Mouse (Mus musculus) forebrain, embryonic 14.5 days (tissue): ENCODE results near the gene Hpse2. TPM values are rescaled to one million over a fixed set of nuclear protein-coding genes. Genes with fewer than 3 reads are reported as not detected.

ENCODE experiments used
- ATAC-seq: fragments of 200-750 bp; cut with Nextera tagmentation; 2 replicates; pipeline ENCODE4 v1.8.0; 2017; ENCODE audit warnings: mild to moderate bottlenecking, moderate library complexity
- DNase-seq: peaks from one replicate; pipeline ENCODE4 v3.0.0-alpha.2; 2015; ENCODE audit warnings: low spot score
- H3K27ac ChIP-seq: fragments of 300-500 bp; sonication (generic); 2 replicates; pipeline ENCODE4 v1.5.1; 2014; ENCODE audit warnings: low read depth, mild to moderate bottlenecking, control low read depth, low read length, moderate library complexity
- H3K27me3 ChIP-seq: fragments of 300-500 bp; sonication (generic); replicated peaks from 2 replicates; pipeline ENCODE4 v1.6.1; 2014; ENCODE audit warnings: low read length, control low read depth, mixed read lengths; ENCODE audit not compliant: control insufficient read depth, insufficient read depth
- H3K36me3 ChIP-seq: fragments of 300-500 bp; sonication (generic); 2 replicates; pipeline ENCODE4 v1.6.1; 2014; ENCODE audit warnings: low read length, control low read depth; ENCODE audit not compliant: control insufficient read depth, insufficient read depth
- H3K4me1 ChIP-seq: fragments of 300-500 bp; sonication (generic); 2 replicates; pipeline ENCODE4 v1.6.1; 2014; ENCODE audit warnings: antibody characterized with exemption, low read length, control low read depth; ENCODE audit not compliant: control insufficient read depth, insufficient read depth
- H3K4me2 ChIP-seq: fragments of 300-500 bp; sonication (generic); 2 replicates; pipeline ENCODE4 v1.6.1; 2014; ENCODE audit warnings: mild to moderate bottlenecking, control low read depth, low read length
- H3K4me3 ChIP-seq: fragments of 300-500 bp; sonication (generic); 2 replicates; pipeline ENCODE4 v1.5.1; 2014; ENCODE audit warnings: low read depth, low read length, control low read depth
- H3K9ac ChIP-seq: fragments of 300-500 bp; sonication (generic); 2 replicates; pipeline ENCODE4 v1.6.1; 2014; ENCODE audit warnings: mild to moderate bottlenecking, low read length, control low read depth, moderate library complexity
- H3K9me3 ChIP-seq: fragments of 300-500 bp; sonication (generic); replicated peaks from 2 replicates; pipeline ENCODE4 v1.6.1; 2016; ENCODE audit warnings: low read length, control low read depth, mixed read lengths; ENCODE audit not compliant: control insufficient read depth
- WGBS: fragments of 180-500 bp; shearing (Covaris S2); extraction: QIAGEN DNeasy Blood & Tissue Kit; methylation state at CpG from one replicate; pipeline ENCODE4 v1.1.7; 2014; 5-methylcytosine and 5-hydroxymethylcytosine counted together
- polyA plus RNA-seq: library from polyadenylated mRNA; unstranded; fragments of >200 nt; fragmentation: Nextera tagmentation; extraction: Ambion mirVana; gene quantifications from 2 replicates; pipeline ENCODE4 v1.2.1, GENCODE M21; 2014

The Hpse2 gene
- polyA plus RNA-seq, 1 experiment from 2014 or later = 0.04 TPM

- whole genome bisulfite sequencing = 67% methylated on average over 10 of the region's 10 CpGs
- Histone ChIP-seq H3K9me3 (no peaks in the 10 kb centered on the region), H3K36me3 (no peaks in the 10 kb centered on the region), H3K27ac (no peak overlapping the region), H3K4me2 (no peak overlapping the region), H3K4me1 (no peaks in the 10 kb centered on the region), H3K27me3 (no peaks in the 10 kb centered on the region), H3K9ac (no peak overlapping the region), H3K4me3 (no peak overlapping the region)
- ATAC-seq = no peak
- no peak for DNase-seq
These were observed 550.6 kb downstream of the Hpse2 start for GRCm38 (mm10) chr19:42837591-42837990.

- no peak for ATAC-seq
- DNase-seq = no peak
- no peaks in the 10 kb centered on the region for H3K4me1 ChIP-seq
- H3K36me3 ChIP-seq = no peaks in the 10 kb centered on the region
- no peak overlapping the region for H3K27ac ChIP-seq
- H3K27me3 ChIP-seq = no peaks in the 10 kb centered on the region
- no peak overlapping the region for H3K4me3 ChIP-seq
- H3K4me2 ChIP-seq = no peak overlapping the region
- H3K9me3 ChIP-seq = no peaks in the 10 kb centered on the region
- no peak overlapping the region for H3K9ac ChIP-seq
- WGBS = 71% methylated on average over 7 of the region's 7 CpGs
These were observed 555.0 kb downstream of the Hpse2 start for GRCm38 (mm10) chr19:42833126-42833525.

GRCm38 (mm10) chr19:42832251-42832650 is 555.9 kb downstream of the Hpse2 start:
- Histone ChIP-seq H3K27me3 (no peaks in the 10 kb centered on the region), H3K36me3 (no peaks in the 10 kb centered on the region), H3K9me3 (no peaks in the 10 kb centered on the region), H3K4me1 (no peaks in the 10 kb centered on the region), H3K9ac (no peak overlapping the region), H3K27ac (no peak overlapping the region), H3K4me3 (no peak overlapping the region), H3K4me2 (no peak overlapping the region)
- 89% methylated on average over 2 of the region's 2 CpGs for WGBS
- DNase-seq (no peak), ATAC-seq (no peak)

GRCm38 (mm10) chr19:42829196-42829595 is 559.0 kb downstream of the Hpse2 start:
- no peaks in the 10 kb centered on the region for H3K4me1 ChIP-seq
- H3K4me3 ChIP-seq = no peak overlapping the region
- WGBS = 73% methylated on average over 4 of the region's 4 CpGs

GRCm38 (mm10) chr19:42827843-42828242 is 560.3 kb downstream of the Hpse2 start:
- 92% methylated on average over 3 of the region's 3 CpGs for WGBS
- no peaks in the 10 kb centered on the region for H3K27me3 ChIP-seq

More at GRCm38 (mm10) chr19:42829196-42829595, 559.0 kb downstream of the Hpse2 start:
- Histone ChIP-seq H3K27ac (no peak overlapping the region), H3K27me3 (no peaks in the 10 kb centered on the region), H3K9ac (no peak overlapping the region), H3K36me3 (no peaks in the 10 kb centered on the region), H3K4me2 (no peak overlapping the region), H3K9me3 (no peaks in the 10 kb centered on the region)
- no peak for ATAC-seq
- no peak for DNase-seq

GRCm38 (mm10) chr19:42820109-42820508 is 568.0 kb downstream of the Hpse2 start:
- H3K4me3 ChIP-seq = no peak overlapping the region
- no peak overlapping the region for H3K27ac ChIP-seq
- H3K9ac ChIP-seq = no peak overlapping the region
- H3K4me1 ChIP-seq = no peaks in the 10 kb centered on the region
- DNase-seq = no peak
- no peak overlapping the region for H3K4me2 ChIP-seq
- no peak for ATAC-seq
- 84% methylated on average over 5 of the region's 5 CpGs for WGBS
- H3K9me3 ChIP-seq = no peaks in the 10 kb centered on the region
- H3K27me3 ChIP-seq = no peaks in the 10 kb centered on the region
- H3K36me3 ChIP-seq = no peaks in the 10 kb centered on the region

More at GRCm38 (mm10) chr19:42827843-42828242, 560.3 kb downstream of the Hpse2 start:
- no peak for DNase-seq
- ATAC-seq = no peak
- Histone ChIP-seq H3K9ac (no peak overlapping the region), H3K9me3 (no peaks in the 10 kb centered on the region), H3K36me3 (no peaks in the 10 kb centered on the region), H3K4me2 (no peak overlapping the region), H3K4me3 (no peak overlapping the region), H3K4me1 (no peaks in the 10 kb centered on the region), H3K27ac (no peak overlapping the region)

- WGBS = 56% methylated on average over 2 of the region's 2 CpGs
- DNase-seq (peak; percentile 47), ATAC-seq (no peak)
- no peaks in the 10 kb centered on the region for H3K36me3 ChIP-seq
- H3K4me1 ChIP-seq = no peaks in the 10 kb centered on the region
- H3K4me2 ChIP-seq = no peak overlapping the region
- no peak overlapping the region for H3K27ac ChIP-seq
- no peak overlapping the region for H3K9ac ChIP-seq
- no peaks in the 10 kb centered on the region for H3K27me3 ChIP-seq
- no peaks in the 10 kb centered on the region for H3K9me3 ChIP-seq
- H3K4me3 ChIP-seq = no peak overlapping the region
These were observed 570.4 kb downstream of the Hpse2 start for GRCm38 (mm10) chr19:42817761-42818160.

- ATAC-seq = no peak
These were observed 571.9 kb downstream of the Hpse2 start for GRCm38 (mm10) chr19:42816261-42816660.

GRCm38 (mm10) chr19:42810140-42810539 is 578.0 kb downstream of the Hpse2 start:
- Histone ChIP-seq H3K9me3 (no peaks in the 10 kb centered on the region), H3K4me3 (no peak overlapping the region), H3K27ac (no peak overlapping the region), H3K4me2 (no peak overlapping the region), H3K36me3 (no peaks in the 10 kb centered on the region), H3K27me3 (no peaks in the 10 kb centered on the region), H3K9ac (no peak overlapping the region), H3K4me1 (no peaks in the 10 kb centered on the region)
- ATAC-seq (no peak), DNase-seq (no peak)
- 82% methylated on average over 5 of the region's 5 CpGs for WGBS

More at GRCm38 (mm10) chr19:42816261-42816660, 571.9 kb downstream of the Hpse2 start:
- no peak overlapping the region for H3K4me2 ChIP-seq
- no peaks in the 10 kb centered on the region for H3K36me3 ChIP-seq
- no peaks in the 10 kb centered on the region for H3K9me3 ChIP-seq
- no peak overlapping the region for H3K4me3 ChIP-seq
- H3K4me1 ChIP-seq = no peaks in the 10 kb centered on the region
- no peak overlapping the region for H3K27ac ChIP-seq
- DNase-seq = no peak
- H3K9ac ChIP-seq = no peak overlapping the region
- H3K27me3 ChIP-seq = no peaks in the 10 kb centered on the region
- WGBS = 85% methylated on average over 2 of the region's 2 CpGs
